Mouse (Mus musculus): ENCODE measurements around the gene Jdp2. TPM values are rescaled to one million over a fixed set of nuclear protein-coding genes. Genes with fewer than 3 reads are reported as not detected.
"Not testable (repeated sequence)": the region's sequence is repeated elsewhere in the genome, so short reads cannot be mapped to it uniquely, and the experiment has no call there.

Gene Jdp2
- total RNA-seq, 1 experiment from 2014 or later = 20.9 TPM

DNA sequence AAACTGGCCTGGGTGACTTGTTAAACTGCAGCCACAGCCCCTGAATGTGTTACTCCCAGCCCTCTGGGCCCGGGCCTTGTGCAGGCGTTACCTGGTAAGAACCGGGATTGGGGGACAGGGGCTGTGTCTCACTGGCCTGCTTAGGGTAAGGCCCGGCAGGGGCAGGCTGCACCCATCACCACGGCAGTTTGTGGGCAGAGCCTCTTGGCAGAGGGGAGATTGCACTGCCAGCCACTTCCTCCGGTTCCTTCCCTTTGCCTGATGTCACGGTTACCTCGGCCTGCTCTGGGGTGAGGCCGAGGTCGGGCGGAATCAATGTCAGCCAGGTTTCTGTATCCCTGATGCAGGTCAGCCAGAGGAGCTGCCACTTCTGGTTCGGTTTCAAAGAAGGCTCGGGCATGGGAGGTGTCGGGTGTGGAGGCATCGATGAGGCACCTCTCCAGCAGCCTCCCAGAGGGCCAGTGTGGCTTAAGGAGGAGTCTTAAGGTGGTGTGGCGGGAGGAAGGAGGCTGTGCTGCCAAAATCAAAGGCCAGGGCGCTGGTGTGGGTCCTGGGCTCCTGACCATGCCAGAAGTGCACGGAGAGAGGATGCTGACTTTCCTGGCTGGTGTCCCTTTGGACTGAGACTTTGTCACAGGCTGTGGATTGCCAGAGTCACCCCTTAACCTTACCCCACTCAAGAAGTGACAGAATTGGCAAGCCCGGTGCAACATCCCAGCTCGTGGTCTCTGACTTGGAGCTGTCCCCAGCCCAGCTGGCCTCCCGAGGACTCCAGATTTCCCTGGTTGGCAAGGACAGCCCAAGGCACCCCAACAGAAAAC lies 31.0 kb downstream of the Jdp2 start:
- peak; percentile 94 for ATAC-seq (replicated peaks; ENCODE audit: low read depth, poor library complexity, severe bottlenecking)

DNA sequence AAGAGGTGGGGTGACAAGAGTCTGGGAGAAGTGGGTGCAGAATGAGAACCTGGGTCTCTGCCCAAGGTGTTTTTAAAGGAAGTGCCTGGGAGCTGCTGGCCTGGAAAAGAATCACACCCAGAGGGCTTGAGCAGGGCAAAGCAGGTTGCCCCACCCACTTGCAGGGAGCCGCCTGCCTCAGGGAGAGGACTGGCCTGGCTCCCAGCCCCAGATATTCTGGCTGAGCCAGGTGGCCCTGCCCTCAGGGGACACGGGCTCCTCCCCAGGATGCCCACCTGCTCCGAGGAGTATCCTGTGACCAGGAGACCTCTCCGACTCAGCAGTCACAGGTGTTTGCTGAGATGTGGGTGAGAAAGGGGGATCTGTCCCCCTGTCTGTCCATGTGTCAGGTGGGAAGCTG lies 32.4 kb downstream of the Jdp2 start:
- no peak for ATAC-seq (replicated peaks; ENCODE audit: low read depth, poor library complexity, severe bottlenecking)

DNA sequence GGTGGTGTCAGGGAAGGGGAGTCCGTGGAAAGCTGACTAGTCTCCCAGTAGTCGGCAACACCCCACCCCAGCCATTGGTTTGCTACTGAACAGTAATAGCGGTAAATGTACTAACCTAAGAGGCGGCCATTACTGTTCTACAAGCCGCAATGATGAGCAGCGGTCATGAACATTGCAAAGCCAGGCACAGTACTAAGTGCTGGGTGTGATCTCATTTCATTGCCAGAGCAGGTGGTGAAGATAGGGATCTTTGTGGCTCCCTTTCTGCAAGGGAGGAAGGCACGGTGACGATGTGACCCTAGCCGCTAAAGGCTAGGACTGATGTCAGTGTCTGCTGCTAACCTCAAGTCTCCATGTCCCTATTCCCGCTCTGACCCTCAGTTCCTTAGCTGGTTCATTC lies 33.5 kb downstream of the Jdp2 start:
- ATAC-seq (replicated peaks; ENCODE audit: low read depth, poor library complexity, severe bottlenecking) = no peak

DNA sequence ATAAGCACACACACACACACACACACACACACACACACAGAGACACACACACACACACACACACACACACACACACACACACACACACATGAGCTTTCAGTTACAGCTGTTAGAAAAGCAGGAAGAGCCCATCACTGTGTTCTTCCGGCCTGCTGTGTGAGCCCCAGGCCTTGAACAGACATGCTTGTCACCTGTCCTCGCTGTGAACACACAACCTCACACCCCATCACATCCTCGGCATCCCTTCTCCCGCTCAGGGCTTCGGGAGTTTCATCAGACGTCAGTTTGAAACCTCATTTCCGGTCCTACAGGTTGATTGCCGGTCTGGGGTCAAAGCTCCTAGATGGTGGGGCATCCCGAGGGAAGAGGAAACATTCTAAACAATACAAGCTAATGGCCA lies 39.1 kb downstream of the Jdp2 start:
- no peak for ATAC-seq (replicated peaks; ENCODE audit: low read depth, poor library complexity, severe bottlenecking)

DNA sequence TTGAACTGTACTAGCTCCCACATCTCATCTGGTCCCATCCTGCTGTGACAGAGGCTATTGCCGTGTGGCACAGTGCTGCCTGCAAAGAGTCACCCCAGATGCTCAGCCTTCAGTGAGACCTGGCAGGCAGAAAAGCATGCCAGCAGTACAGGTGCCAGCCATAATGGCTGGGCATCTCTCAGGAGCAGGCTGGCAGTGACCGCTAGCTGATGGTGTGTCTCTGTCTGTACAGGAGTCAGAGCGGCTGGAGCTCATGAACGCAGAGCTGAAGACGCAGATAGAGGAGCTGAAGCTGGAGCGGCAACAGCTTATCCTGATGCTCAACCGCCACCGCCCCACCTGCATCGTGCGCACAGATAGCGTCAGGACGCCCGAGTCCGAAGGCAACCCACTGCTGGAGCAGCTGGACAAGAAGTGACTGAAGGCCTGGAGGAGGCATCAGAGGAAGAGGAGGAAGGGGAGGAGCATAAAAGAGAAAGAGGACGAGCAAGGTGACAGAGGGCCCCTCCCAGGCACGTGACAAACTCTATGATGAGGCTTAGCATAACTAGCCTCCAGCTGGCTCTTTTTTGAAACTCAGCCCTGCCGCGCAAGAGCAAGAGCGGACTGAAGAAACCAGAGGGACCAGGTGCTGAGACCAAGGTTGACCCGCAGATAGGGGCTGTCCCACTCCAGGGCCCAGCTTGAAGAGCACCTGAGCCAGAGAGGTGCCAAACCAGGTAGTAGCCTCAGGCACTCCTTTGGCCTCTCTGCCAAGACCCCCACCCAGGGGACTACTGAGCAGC lies 39.9 kb downstream of the Jdp2 start:
- ATAC-seq (replicated peaks; ENCODE audit: low read depth, poor library complexity, severe bottlenecking) = no peak

DNA sequence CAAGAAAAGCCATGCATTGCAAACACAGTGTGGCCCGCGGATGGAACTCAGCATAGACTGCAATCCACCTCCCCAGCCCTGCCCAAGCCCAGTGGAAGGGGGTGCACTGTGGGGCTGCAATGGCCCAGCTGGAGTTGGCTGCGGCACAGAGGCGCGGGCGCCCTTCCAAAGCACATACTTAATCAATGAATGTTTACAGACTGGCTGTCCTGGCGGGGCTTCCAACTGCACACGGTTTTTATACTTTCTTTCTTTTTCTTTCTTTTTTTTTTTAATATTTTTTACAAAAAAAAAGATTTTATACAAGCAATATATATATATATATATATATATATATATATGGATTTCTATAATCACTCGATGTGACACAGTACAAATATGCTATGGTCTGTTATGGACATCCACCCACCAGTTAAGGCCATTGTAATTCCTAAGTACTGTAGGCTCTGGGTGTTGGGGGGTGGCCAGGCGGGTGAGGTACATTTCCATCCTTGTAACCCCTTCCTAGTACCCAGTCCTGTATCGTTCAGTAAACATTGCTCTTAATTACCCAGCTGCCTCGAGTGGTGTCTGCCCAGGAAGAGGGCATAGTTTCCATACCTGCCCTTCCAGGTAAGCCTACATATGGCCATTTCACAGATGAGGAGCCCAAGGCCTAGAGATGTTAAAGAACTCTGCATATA lies 40.6 kb downstream of the Jdp2 start:
- ATAC-seq (replicated peaks; ENCODE audit: low read depth, poor library complexity, severe bottlenecking) = no peak

DNA sequence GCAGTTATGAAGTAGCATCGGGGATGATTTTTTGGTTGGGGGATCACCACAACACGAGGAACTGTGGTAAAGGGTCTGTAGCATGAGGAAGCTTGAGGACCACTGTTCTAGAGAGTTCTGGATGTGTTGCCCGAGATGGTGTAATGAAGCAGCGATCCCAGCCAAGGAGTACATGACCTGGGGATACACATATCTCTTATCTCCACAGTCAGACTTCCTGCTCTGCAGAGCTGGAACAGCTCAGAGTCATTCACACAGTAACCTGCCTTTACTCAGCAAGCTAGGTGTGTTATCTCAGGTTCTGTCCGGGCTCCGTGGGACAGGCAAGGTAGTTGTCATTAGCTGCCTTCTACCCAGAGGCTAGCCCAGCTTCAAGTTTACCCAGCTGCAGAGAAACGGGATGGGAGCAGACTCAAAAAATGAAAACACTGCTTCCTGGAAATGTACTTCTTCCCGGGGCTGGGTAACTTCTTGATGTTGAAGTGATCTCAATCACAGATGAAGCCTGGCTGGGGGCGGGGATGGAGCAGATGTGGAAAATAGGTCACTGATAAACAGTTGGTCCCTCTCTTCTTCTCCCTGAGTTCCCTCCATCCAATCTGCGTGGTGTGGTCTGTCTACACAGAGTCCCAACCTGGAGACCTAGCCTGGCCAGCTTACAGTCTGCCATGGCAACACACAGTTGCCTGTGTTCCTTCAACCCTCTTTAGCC lies 42.2 kb downstream of the Jdp2 start:
- peak; percentile 79 for ATAC-seq (replicated peaks; ENCODE audit: low read depth, poor library complexity, severe bottlenecking)

DNA sequence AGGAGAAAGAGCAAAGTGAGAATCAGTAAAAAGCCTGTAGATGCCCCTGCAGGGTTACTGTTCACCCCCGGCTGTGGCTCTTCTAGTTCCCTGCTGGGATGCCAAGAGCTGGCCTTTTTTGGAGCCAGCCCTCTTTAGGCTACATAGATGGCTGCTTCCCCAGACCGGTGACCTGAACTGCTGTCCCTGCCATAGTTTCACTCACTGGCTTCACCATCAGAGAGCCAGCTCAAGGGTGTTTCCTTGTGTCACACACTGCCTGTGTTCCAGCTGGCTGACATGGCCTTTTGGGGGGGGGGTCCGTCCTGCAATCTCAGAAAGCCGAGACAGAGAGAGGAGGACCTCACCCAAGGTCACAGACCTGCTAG lies 42.7 kb downstream of the Jdp2 start:
- ATAC-seq (replicated peaks; ENCODE audit: low read depth, poor library complexity, severe bottlenecking) = no peak

DNA sequence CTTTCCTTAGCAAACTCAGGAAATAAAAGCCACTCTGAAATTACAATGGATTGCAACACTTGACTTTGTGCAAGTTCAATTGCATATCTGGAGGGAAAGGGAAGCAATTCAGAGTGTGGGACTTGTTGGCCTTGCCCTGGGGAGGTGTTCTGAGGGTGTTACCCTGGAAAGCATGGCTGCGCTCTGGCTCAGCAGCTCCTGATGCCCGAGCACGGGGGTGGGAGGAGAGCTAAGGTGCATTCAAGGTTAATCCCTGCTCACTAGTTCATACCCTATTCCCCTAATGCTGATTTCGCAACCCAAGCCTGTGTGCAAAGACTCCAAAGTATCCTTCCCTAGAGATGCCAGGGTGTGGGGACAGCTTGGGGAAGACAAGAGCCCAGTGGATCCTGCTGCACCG lies 44.9 kb downstream of the Jdp2 start:
- ATAC-seq (replicated peaks; ENCODE audit: low read depth, poor library complexity, severe bottlenecking) = no peak

DNA sequence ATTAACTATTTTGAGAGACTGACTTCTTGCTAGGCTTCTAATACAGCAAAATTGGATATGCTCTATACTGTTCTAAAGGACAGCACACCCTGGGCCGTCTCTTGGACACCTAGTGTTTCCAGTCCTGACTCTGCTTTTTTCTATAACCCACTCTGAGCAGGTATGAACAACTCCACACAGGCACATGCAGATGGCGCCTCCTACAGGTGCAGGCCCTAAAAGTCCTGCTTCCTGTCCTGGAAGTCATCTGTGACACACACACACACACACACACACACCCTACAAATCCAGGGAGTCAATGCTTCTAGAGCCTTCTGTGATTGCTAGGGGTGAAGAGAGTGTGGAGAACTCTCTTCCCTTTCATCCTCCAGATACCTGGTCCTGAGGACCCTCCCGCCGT lies 46.8 kb downstream of the Jdp2 start:
- no peak for ATAC-seq (replicated peaks; ENCODE audit: low read depth, poor library complexity, severe bottlenecking)

DNA sequence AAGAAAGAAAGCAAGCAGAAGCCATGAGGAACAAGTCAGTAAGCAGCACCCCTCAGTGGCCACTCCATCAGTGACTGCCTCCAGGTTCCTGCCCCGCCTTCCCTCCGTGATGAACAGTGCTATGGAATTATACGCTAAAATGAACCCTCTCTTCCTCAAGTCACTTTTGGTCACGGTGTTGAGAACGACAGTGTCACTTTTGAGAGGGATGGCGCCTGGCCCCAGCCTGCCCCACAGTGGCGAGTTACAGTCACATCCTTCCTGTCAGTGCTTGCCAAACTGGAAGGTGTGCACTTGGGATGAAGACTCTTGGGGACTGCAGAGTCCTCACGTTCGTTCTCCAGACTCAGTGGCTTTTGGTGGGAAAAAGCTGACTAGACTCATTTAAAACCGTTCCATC lies 48.5 kb downstream of the Jdp2 start:
- peak; percentile 68 for ATAC-seq (replicated peaks; ENCODE audit: low read depth, poor library complexity, severe bottlenecking)

DNA sequence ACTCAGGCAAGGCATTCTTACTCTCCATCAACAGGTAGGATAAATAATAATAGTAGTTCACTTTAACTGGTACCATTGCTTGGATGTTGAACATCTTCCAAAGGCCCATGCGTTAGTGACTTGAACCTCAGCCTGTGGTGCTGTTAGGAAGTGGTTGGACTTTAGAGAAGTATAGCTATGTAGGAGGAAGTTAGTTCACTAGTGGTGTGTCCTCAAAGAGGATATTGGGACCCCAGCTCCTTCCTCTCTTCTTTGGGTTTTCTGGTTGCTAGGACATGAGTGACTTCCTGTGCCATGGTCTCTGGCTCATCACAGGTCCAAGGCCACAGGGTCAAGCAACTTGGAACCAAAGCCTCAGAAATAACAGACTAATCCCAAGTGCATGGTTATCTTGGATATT lies 49.1 kb downstream of the Jdp2 start:
- ATAC-seq (replicated peaks; ENCODE audit: low read depth, poor library complexity, severe bottlenecking) = peak; percentile 83

DNA sequence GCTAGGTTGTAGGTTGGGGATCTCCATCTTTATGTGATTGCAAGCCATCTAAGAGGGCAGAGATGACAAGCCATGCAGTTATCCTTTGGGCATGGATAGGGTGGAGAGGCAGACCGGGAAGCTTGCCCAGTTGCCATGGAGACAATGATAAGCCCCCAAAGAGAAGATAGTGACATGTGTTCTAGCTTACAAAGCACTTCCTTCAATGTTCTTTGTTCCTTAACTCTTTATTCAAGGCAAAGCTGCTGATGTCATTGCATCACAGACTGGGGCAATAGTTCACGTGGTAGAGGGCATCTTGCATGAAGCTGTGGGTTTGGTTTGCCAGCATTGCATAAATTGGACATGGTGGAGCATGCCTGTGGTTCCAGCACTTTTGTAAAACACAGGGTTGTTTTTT lies 60.5 kb downstream of the Jdp2 start:
- ATAC-seq (replicated peaks; ENCODE audit: low read depth, poor library complexity, severe bottlenecking) = peak; percentile 68

DNA sequence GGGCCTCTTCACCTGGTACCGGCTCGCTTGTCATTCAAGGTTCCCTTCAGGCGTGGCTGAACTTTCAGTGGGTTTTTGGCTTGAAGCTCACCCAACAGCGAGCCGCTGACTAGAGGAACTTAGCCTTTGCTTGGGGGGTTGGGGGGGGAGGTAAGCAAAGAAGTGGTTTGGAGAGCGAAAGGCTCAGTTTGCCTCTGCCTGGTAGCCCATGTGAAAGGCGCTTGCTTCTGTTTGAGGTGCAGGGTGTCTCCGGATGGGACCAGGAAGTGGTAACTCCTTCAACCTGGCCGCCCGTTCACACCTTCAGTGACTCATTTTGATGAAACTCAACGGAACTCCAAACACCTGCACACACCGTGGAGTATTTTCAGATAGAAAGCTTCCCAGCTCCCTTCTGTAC lies 62.0 kb downstream of the Jdp2 start:
- peak; percentile 43 for ATAC-seq (replicated peaks; ENCODE audit: low read depth, poor library complexity, severe bottlenecking)

DNA sequence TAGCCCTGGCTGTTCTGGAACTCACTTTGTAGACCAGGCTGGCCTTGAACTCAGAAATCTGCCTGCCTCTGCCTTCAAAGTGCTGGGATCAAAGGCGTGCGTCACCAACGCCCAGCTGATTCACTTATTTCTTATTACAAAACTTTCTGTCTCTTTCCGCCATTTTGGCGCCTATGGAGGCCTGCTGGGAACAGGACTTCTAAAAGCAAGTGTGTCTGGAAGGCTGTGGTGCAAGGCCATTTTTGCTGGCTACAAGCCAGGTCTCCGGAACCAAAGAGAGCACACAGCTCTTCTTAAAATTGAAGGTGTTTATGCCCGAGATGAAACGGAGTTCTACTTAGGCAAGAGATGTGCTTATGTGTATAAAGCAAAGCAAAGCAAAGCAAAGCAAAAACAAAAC lies 63.4 kb downstream of the Jdp2 start:
- not testable (repeated sequence) for ATAC-seq (replicated peaks; ENCODE audit: low read depth, poor library complexity, severe bottlenecking)

DNA sequence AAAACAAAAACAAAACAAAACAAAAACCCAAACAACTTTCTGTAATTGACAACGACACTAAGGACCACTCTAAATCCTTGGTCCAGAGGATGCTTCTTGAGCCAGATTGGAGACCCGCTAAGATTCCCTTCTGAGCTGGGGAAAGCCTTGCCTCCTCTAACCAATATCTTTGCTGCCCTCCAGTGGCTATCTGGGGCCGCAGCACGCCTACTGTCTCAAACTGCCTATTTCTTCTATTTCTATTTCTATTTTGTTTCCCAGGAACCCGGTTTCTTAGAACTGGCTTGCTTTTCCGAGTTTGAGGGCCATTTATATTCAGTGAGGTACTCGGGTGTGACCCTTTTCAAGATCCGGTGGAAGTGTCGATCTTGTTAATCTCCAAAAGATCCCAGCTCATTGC lies 64.1 kb downstream of the Jdp2 start:
- peak; percentile 79 for ATAC-seq (replicated peaks; ENCODE audit: low read depth, poor library complexity, severe bottlenecking)

DNA sequence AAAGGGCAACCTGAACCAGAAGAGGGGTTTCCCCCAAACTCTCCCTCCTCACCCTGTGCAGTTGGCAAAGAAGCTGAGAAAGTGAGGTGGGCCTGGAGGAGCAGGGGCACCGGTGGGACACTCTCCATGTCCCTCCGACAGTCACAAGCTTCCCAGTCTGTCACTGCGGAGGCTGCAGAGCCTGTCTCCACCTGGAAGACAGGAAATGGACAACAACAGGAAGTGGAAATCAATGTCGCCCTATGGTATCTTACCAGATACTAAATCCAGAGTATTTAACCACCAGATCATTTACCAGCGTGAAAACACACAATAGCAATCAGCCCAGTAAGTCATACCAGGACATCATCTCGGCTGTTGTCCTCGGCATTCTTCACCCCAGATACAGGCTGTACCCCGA lies 67.3 kb downstream of the Jdp2 start:
- ATAC-seq (replicated peaks; ENCODE audit: low read depth, poor library complexity, severe bottlenecking) = no peak

DNA sequence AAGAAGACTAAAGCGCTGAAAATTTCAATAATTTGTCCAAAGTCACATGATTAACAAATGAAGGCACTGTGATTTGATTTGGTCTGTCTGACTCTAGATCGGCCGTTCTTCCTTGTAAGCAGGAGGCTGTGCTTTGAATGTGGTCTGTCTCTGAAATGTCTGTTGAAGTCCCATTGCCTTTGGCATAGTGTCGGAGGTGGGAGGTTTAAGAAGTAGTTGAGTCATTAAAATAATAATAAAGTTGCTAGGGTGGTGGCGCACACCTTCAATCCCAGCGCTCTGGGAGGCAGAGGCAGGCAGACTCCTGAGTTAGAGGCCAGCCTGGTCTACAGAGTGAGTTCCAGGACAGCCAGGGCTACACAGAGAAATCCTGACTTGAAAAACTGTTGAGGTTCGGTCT lies 68.2 kb downstream of the Jdp2 start:
- ATAC-seq (replicated peaks; ENCODE audit: low read depth, poor library complexity, severe bottlenecking) = no peak

DNA sequence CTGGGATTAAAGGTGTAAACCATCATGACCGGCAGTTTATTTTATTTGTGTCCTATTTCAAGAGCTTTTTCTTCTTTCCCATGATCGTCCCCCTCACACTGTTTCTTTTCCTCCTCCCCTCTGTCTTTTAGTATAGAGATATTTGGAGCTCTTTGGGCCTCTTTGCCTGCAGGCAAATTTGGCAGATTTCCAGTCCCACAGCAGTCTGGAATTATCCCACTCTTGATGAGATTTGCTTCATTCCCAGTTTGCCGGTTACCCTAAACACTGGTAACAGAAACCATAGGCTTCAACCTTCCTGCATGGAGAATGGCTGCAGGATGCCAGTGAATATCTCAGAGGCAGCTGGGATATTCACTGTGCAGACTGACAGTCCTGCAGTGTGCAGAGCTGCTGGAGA lies 69.9 kb downstream of the Jdp2 start:
- ATAC-seq (replicated peaks; ENCODE audit: low read depth, poor library complexity, severe bottlenecking) = no peak

DNA sequence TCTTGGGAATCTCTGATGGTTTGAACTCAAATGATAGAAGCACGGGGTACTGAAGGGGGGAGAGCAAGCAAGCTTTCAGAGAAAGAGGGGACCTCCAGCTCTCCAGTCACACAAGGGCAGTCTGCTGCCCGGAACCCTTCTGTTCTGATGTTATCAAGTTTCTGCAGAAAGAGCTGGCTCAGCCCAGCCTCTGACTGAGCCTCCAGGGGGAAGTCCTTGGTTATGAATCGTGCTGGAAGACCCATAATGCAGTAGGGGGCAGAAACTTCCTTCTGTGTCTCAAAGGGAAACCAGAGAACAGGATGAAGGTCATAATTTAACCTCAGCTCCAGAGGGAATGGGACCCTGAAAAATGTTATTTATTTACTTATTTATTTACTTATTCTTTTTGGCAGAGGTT lies 71.3 kb downstream of the Jdp2 start:
- peak; percentile 76 for ATAC-seq (replicated peaks; ENCODE audit: low read depth, poor library complexity, severe bottlenecking)

All from common myeloid progenitor, adult 5-6 weeks (primary cell).